ENCODE assay signal across 8 mouse cellular contexts in genomic region chr17:47512956-47513775, GRCm38 (mm10). TPM values are rescaled to one million over a fixed set of nuclear protein-coding genes. Genes with fewer than 3 reads are reported as not detected.
DNase-seq lines count a peak whose midpoint lies in the region; ATAC-seq lines count a peak whose summit lies in the region.
"Had no signal": no experiment of that assay in that cellular context is flagged by ENCODE, and none has a peak within 500 bp of the region (broad histone marks: within the 10 kb centered on the region; RNA-seq: fewer than 3 reads in every experiment).

No protein-coding gene starts in this region.

- no peak for ATAC-seq in liver, embryonic 12.5 days

- H3K4me3 ChIP-seq in heart, embryonic 10.5 days = no peak overlapping the region
- no peak overlapping the region for H3K4me3 ChIP-seq in liver, embryonic 12.5 days

- peaks cover 3% of the 10 kb centered on the region; the same call in 1 of the 2 replicates for H3K36me3 ChIP-seq in heart, embryonic 10.5 days
- 0 out of 2 replicates have a peak, but pooled peaks cover 5% of the 10 kb centered on the region for H3K36me3 ChIP-seq in liver, embryonic 12.5 days

- H3K4me2 ChIP-seq in liver, embryonic 12.5 days = no peak overlapping the region

- peak overlapping the region; percentile 93 for H3K27ac ChIP-seq in heart, embryonic 10.5 days
- peak overlapping the region; percentile 87 for H3K27ac ChIP-seq in liver, embryonic 12.5 days
- H3K27ac ChIP-seq: macrophage had no signal

- H3K9me3 ChIP-seq in heart, embryonic 10.5 days = no peaks in the 10 kb centered on the region
- H3K9me3 ChIP-seq in liver, embryonic 12.5 days (replicated peaks) = no peaks in the 10 kb centered on the region

- H3K27me3 ChIP-seq in heart, embryonic 10.5 days (ENCODE audit: insufficient read depth, poor library complexity, severe bottlenecking) = no peaks in the 10 kb centered on the region
- H3K27me3 ChIP-seq in liver, embryonic 12.5 days (replicated peaks) = no peaks in the 10 kb centered on the region

- 67% methylated on average over 10 of the region's 10 CpGs for WGBS in heart, embryonic 10.5 days
- 56% methylated on average over 10 of the region's 10 CpGs for WGBS in liver, embryonic 12.5 days (ENCODE audit: insufficient replicate concordance)

- peak; percentile 53 for DNase-seq in ovary, adult 18-20 months (ENCODE audit: low spot score)
- no peak for DNase-seq in ovary, postnatal 10 days (ENCODE audit: low spot score)
- no peak for DNase-seq in heart, embryonic 10.5 days (ENCODE audit: low spot score)
- DNase-seq in thymus, postnatal 36 days = peak; percentile 70 to 83
- no peak for DNase-seq in layer of hippocampus, postnatal 25 days (ENCODE audit: extremely low spot score in 1 of 2, low spot score in 1 of 2)
- DNase-seq in adrenal gland, adult 2 months = no peak

- H3K9ac ChIP-seq in liver, embryonic 12.5 days = peak overlapping the region; percentile 74

- peaks cover 39% of the 10 kb centered on the region for H3K4me1 ChIP-seq in heart, embryonic 10.5 days
- H3K4me1 ChIP-seq in liver, embryonic 12.5 days = peaks cover 79% of the 10 kb centered on the region

RNA-seq across cellular contexts. Expression of gene Ccnd3, which starts 8.3 kb away (rescaled TPM):
- 552 and 644 TPM in 2 replicates for polyA plus RNA-seq in heart, embryonic 10.5 days (2016; fragmentation: Nextera tagmentation; extraction: Ambion mirVana)
- polyA plus RNA-seq in liver, embryonic 12.5 days (2016; fragmentation: Nextera tagmentation; extraction: Ambion mirVana) = 546 and 555 TPM in 2 replicates
- total RNA-seq in layer of hippocampus, postnatal 25 days (2021) = 10 to 100 TPM; 30.2 to 39.9 TPM
- 100 to 1,000 TPM; 326 to 471 TPM for total RNA-seq in adrenal gland, adult 2 months (2021)
- 1,307 and 1,375 TPM in 2 replicates for polyA plus RNA-seq in adrenal gland, adult 2 months (2012; rRNA removed)

RNA-seq across cellular contexts. Expression of gene Taf8, which starts 11.1 kb away (rescaled TPM):
- polyA plus RNA-seq in heart, embryonic 10.5 days (2016; fragmentation: Nextera tagmentation; extraction: Ambion mirVana) = 23.0 and 28.5 TPM in 2 replicates
- 17.6 and 18.0 TPM in 2 replicates for polyA plus RNA-seq in liver, embryonic 12.5 days (2016; fragmentation: Nextera tagmentation; extraction: Ambion mirVana)
- 10 to 100 TPM; 15.9 to 19.1 TPM for total RNA-seq in layer of hippocampus, postnatal 25 days (2021)
- 10 to 100 TPM; 19.5 to 19.8 TPM for total RNA-seq in adrenal gland, adult 2 months (2021)
- polyA plus RNA-seq in adrenal gland, adult 2 months (2012; rRNA removed) = 12.5 and 15.6 TPM in 2 replicates

Comparison
In these comparisons a context has a peak if more than half of its experiments do, and no peak if none do; other contexts are left out.
1. DNase-seq: peak in ovary, adult 18-20 months (single experiment) and thymus, postnatal 36 days (2 of 2); none in ovary, postnatal 10 days (single experiment), heart, embryonic 10.5 days (single experiment), layer of hippocampus, postnatal 25 days (0 of 2) and adrenal gland, adult 2 months (single experiment).